Mouse (Mus musculus): ENCODE results near the gene Hist1h2bp.
A peak's percentile ranks its signal among the peaks of the same experiment; 100 is the strongest.
"Not testable (repeated sequence)": the region's sequence is repeated elsewhere in the genome, so short reads cannot be mapped to it uniquely, and the experiment has no call there.

Hist1h2bp gene

GRCm38 (mm10) chr13:21783255-21783617 is 4.0 kb upstream of the Hist1h2bp start, which contains the start of gene Hist1h3i:
Gene Hist1h3i (minus strand): TSS chr13:21783370.
- peak; percentile 92 for DNase-seq (ENCODE audit: low read depth, low spot score)

DNA sequence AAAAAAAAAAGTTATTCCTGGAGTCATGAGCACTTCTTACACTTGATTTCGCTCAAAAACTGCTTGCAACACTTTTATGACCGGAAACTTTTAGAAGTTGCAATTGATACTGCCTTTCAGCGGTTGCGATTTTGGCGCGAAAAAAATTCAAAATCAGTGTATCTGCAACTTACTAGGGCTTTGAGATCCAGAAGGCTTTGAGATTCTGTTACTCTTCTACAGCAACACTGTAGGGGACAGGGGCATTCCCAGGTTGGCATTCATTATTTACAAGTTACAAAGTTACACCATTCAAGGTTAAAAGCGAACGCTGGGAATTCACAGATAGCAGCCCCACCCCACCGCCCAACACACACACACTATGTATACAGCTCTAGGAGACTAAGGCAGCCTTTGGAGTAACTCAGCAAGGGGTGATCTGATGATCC is 3.5 kb upstream of the Hist1h2bp start:
- DNase-seq (ENCODE audit: low read depth, low spot score), result peak; percentile 76

- DNase-seq (ENCODE audit: low read depth, low spot score), result no peak
Observed at GRCm38 (mm10) chr13:21784311-21784710, 3.0 kb upstream of the Hist1h2bp start.

- peak; percentile 81 for DNase-seq (ENCODE audit: low read depth, low spot score)
Observed at GRCm38 (mm10) chr13:21786189-21786898, 917 bp upstream of the Hist1h2bp start.

GRCm38 (mm10) chr13:21787760-21788593 is 716 bp downstream of the Hist1h2bp start:
- peak; percentile 54 for DNase-seq (ENCODE audit: low read depth, low spot score)

DNA sequence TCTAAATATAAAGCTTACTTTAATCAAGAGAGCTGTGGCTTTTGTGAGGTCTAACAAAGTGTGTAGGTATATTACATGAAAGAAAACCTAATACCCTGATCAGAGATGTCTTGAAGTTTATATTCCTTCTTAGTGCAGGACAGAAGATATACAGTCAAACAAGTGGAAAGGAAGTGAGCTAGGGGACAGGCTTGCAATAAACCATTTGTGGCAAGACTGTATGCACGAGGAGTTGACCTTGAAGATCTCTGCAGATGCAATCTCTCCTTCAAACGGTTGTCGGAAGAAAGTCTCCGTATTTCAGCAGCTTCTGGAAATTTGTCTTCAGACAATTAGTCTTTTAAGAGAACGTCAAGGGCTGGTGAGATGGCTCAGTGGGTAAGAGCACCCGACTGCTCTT is 2.7 kb downstream of the Hist1h2bp start:
- DNase-seq (ENCODE audit: low read depth, low spot score), result no peak

DNA sequence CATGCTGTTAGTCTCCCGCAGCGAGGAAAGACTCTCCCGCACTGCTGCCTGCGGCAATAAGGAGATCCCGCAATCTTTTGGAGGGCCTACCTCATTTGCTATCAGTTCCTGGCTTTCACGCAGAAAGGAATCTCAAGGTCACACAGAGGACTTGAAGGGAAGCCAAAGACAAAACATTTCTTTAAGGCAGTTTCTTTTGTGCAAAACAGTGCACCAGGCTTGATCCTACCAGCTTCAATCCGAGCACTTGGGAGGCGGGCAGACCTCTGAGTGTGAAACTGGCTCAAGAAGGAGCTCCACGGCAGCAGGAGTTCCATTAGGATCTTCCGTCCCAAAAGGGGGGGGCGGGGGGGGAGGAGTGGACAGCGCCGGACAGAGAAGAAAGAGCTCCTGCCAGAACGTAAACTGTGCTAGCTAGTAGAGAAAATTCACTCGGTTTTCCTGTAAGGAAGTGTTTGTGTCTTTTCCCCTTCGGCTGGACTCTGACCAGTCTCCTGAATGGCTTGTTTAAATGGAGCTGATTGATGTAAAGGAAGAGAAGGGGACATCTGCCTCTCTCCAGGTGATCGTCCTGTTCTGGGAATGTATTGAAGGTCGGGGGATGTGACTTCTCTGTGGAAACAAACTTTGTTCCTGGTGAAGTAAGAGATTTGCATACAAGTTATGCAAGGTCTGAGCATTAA is 3.5 kb downstream of the Hist1h2bp start:
- no peak for DNase-seq (ENCODE audit: low read depth, low spot score)

GRCm38 (mm10) chr13:21795584-21795983 is 8.3 kb downstream of the Hist1h2bp start:
- no peak for DNase-seq (ENCODE audit: low read depth, low spot score)

- DNase-seq (ENCODE audit: low read depth, low spot score), result not testable (repeated sequence)
Observed at GRCm38 (mm10) chr13:21797163-21797562, 9.9 kb downstream of the Hist1h2bp start.

- not testable (repeated sequence) for DNase-seq (ENCODE audit: low read depth, low spot score)
Observed at GRCm38 (mm10) chr13:21803058-21803457, 15.8 kb downstream of the Hist1h2bp start.

- not testable (repeated sequence) for DNase-seq (ENCODE audit: low read depth, low spot score)
Observed at GRCm38 (mm10) chr13:21810073-21810472, 22.8 kb downstream of the Hist1h2bp start, which contains the start of the genes Hist1h2bq and Hist1h2ao. Gene Hist1h2bq (minus strand): TSS chr13:21810197. Gene Hist1h2ao (plus strand): TSS chr13:21810465.

DNA sequence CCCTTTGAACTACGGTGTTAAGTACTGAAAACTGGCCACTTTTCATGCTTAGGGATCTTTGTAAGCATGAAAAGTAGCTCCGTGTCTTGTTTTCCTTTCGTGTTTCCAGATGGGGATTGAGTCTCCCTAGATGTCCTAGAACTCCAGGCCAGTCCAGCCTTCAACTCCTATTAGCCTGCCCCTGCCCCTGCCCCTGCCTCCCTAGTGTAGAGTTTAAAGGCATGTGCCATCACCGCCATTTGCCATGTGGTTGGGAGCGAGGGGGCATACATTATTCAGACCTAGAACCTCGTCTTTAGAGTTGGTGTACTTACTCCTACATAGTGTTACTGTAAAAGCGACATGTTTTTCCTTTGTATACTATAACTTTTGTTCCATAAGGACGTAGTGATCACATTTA is 23.8 kb downstream of the Hist1h2bp start:
- DNase-seq (ENCODE audit: low read depth, low spot score), result not testable (repeated sequence)

GRCm38 (mm10) chr13:21811539-21811938 is 24.3 kb downstream of the Hist1h2bp start, which contains the start of gene Hist1h4m:
Gene Hist1h4m (plus strand): TSS chr13:21811746.
- DNase-seq (ENCODE audit: low read depth, low spot score), result not testable (repeated sequence)

- not testable (repeated sequence) for DNase-seq (ENCODE audit: low read depth, low spot score)
Observed at GRCm38 (mm10) chr13:21812092-21812491, 24.8 kb downstream of the Hist1h2bp start.

DNA sequence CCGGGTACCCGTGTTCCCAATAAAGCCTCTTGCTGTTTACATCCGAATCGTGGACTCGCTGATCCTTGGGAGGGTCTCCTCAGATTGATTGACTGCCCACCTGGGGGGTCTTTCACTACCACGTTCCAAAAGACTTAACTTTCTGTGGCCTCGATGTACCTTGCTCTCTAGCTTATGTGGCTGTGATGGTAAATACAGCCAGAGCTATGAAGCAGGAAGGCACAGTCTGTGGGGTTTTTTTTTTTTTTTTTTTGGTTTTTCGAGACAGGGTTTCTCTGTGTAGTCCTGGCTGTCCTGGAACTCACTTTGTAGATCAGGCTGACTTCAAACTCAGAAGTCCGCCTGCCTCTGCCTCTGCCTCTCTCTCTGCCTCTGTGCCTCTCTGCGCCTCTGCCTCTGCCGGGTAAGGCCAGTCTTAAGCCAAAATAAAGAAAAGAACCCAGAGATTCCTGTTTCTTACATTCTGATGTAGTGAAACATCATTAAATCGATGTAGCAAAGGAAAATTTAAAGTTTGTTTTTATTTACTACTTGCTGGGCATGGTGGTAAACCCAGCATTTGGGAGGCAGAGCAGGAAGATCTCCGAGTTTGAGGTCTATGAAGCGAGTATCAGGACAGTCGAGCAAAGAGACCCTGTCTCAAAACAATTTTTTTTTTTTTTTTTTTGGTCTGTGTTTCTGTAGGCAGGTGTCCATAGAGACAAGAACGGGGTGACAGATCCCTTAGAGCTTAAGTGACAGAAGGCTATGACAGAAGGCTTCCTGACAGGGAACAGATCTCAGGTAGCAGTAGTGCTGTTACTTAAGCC is 33.0 kb downstream of the Hist1h2bp start:
- not testable (repeated sequence) for DNase-seq (ENCODE audit: low read depth, low spot score)

DNA sequence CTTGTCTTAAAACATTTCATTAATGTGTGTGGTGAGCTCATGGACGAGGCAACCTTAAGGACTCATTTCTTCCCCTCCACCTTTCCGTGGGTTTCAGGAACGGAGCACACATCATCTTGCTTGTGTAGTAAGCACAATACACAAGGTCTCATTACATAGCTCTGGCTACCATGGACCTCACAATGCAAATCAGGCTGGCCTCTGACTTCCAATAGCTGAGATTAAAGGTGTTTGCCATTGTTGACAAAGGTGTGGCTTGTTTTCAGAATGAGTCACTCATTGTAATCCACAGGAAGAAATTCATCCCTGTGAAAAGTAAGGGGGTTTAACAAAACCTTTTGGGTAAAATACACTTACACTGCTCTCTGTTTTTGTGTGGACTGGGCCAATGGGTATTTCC is 41.2 kb downstream of the Hist1h2bp start:
- DNase-seq (ENCODE audit: low read depth, low spot score), result no peak

DNA sequence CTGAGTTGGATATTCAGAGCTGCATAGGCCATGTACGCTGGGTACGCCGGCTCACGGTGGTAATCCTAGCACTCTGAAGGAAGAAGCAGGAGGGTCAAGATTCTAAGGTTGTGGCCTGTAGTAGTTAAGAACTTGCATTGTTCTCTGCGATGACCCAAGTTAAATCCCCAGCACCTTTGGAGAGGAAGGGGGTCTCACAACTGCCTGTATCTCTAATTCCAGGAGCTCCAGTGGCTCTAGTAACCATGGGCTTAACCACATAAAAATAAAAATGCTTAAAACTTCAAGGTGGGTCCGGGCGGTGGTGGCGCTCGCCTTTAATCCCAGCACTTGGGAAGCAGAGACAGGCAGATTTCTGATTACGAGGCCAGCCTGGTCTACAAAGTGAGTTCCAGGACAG is 43.1 kb downstream of the Hist1h2bp start:
- no peak for DNase-seq (ENCODE audit: low read depth, low spot score)

DNA sequence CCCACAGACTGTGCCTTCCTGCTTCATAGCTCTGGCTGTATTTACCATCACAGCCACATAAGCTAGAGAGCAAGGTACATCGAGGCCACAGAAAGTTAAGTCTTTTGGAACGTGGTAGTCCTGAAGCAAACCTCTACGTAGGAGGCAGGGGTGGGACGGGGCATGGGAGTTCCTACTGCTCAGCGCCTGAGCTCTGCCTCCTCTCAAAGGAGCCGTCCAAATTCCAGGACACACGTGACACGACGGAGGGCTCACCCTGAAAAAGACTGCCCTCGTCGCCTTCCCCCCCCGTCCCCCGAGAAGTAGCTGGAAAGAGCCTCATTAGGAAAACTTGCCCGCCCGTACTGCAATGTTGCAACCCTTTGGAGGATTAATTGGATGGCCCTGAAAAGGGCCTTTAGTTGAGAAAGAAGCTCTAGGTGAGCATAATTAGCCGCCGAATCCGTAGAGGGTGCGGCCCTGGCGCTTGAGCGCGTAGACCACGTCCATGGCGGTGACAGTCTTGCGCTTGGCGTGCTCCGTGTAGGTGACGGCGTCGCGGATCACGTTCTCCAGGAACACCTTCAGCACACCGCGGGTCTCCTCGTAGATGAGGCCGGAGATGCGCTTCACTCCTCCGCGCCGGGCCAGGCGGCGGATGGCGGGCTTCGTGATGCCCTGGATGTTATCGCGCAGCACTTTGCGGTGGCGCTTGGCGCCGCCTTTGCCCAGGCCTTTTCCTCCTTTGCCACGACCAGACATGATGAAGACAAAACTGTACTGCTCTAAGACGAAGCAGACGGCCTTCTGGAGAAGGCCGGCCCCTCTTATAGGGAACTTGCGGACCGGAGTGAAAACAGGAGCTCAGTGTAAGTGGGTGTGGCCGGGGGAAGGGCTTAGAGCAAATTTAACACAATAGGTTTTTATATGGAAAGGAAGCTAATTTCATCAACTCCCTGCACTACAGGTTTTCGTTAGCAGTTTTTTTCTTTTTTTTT is 44.4 kb downstream of the Hist1h2bp start, which contains the start of gene Hist1h4n:
Gene Hist1h4n, minus strand, starts transcription at position 779 of the 977 bp plus-strand sequence.
- DNase-seq (ENCODE audit: low read depth, low spot score), result not testable (repeated sequence)

GRCm38 (mm10) chr13:21833461-21833860 is 46.2 kb downstream of the Hist1h2bp start, which contains the start of the genes Hist1h2ap and Hist1h2br:
Gene Hist1h2ap (minus strand): TSS chr13:21833507.
Gene Hist1h2br (plus strand): TSS chr13:21833743.
- DNase-seq (ENCODE audit: low read depth, low spot score), result not testable (repeated sequence)
